Comparison of ENCODE assay signal across 9 mouse cellular contexts in the genomic region with DNA sequence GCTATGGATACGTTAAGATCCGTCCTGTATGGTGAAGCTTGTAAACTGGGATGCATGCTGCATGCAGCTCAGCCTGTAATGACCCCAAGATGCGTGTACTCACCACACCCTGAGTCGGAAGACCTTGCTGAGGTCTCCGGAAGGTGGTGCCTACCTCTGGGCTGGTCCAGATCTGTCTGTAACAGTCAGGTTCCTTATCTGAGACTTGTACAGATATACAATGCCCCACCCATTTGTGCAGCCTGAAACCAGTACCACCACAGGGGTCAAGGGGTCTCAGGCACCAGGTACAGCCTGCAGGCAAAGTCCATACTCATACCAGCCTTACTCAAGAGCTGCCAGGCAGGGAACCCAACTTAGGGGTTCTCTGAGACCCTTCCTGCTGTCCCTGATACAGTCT. TPM values are rescaled to one million over a fixed set of nuclear protein-coding genes. Genes with fewer than 3 reads are reported as not detected.
DNase-seq lines count a peak whose midpoint lies in the region; ATAC-seq lines count a peak whose summit lies in the region.
"Had no signal": no experiment of that assay in that cellular context is flagged by ENCODE, and none has a peak within 500 bp of the region (broad histone marks: within the 10 kb centered on the region; RNA-seq: fewer than 3 reads in every experiment).

No protein-coding gene starts in this region.

- no peak overlapping the region for H3K4me3 ChIP-seq in limb, embryonic 15.5 days
- no peak overlapping the region for H3K4me3 ChIP-seq in limb, embryonic 10.5 days
- no peak overlapping the region for H3K4me3 ChIP-seq in intestine, embryonic 16.5 days (ENCODE audit: low read length)
- no peak overlapping the region for H3K4me3 ChIP-seq in stomach, embryonic 15.5 days (replicated peaks)
- H3K4me3 ChIP-seq: heart, embryonic 15.5 days; limb, embryonic 13.5 days had no signal

- H3K4me1 ChIP-seq in limb, embryonic 15.5 days = no peaks in the 10 kb centered on the region
- no peaks in the 10 kb centered on the region for H3K4me1 ChIP-seq in limb, embryonic 10.5 days
- H3K4me1 ChIP-seq in intestine, embryonic 16.5 days (ENCODE audit: control insufficient read depth, insufficient read depth, low read length) = peaks cover 4% of the 10 kb centered on the region
- no peaks in the 10 kb centered on the region for H3K4me1 ChIP-seq in stomach, embryonic 15.5 days
- H3K4me1 ChIP-seq: heart, embryonic 15.5 days had no signal

- no peaks in the 10 kb centered on the region for H3K9me3 ChIP-seq in limb, embryonic 15.5 days
- no peaks in the 10 kb centered on the region for H3K9me3 ChIP-seq in limb, embryonic 10.5 days (replicated peaks)
- no peaks in the 10 kb centered on the region for H3K9me3 ChIP-seq in intestine, embryonic 16.5 days (ENCODE audit: control insufficient read depth, low read length)
- no peaks in the 10 kb centered on the region for H3K9me3 ChIP-seq in stomach, embryonic 15.5 days
- H3K9me3 ChIP-seq: heart, embryonic 15.5 days; limb, embryonic 13.5 days had no signal

- peak; percentile 86 for DNase-seq in heart, adult 11 months
- DNase-seq in heart, adult 9 months (ENCODE audit: low spot score in 2 of 2) = no peak
- DNase-seq in limb, embryonic 10.5 days (ENCODE audit: low spot score) = no peak
- no peak for DNase-seq in adipocyte (ENCODE audit: low spot score)

- H3K4me2 ChIP-seq in limb, embryonic 15.5 days = no peak overlapping the region
- H3K4me2 ChIP-seq in intestine, embryonic 16.5 days (ENCODE audit: low read depth, low read length) = no peak overlapping the region
- no peak overlapping the region for H3K4me2 ChIP-seq in stomach, embryonic 15.5 days
- H3K4me2 ChIP-seq: heart, embryonic 15.5 days; limb, embryonic 13.5 days had no signal

- 81% methylated on average over 5 of the region's 5 CpGs for WGBS in limb, embryonic 15.5 days
- WGBS in limb, embryonic 10.5 days = 91% methylated on average over 5 of the region's 5 CpGs
- WGBS in intestine, embryonic 16.5 days = 84% methylated on average over 5 of the region's 5 CpGs
- WGBS in stomach, embryonic 15.5 days = 86% methylated on average over 5 of the region's 5 CpGs

- no peak overlapping the region for H3K27ac ChIP-seq in limb, embryonic 15.5 days
- H3K27ac ChIP-seq in limb, embryonic 10.5 days = no peak overlapping the region
- no peak overlapping the region for H3K27ac ChIP-seq in intestine, embryonic 16.5 days (ENCODE audit: low read length)
- H3K27ac ChIP-seq in stomach, embryonic 15.5 days = no peak overlapping the region
- H3K27ac ChIP-seq: heart, embryonic 15.5 days; limb, embryonic 13.5 days had no signal

- H3K36me3 ChIP-seq in limb, embryonic 15.5 days = no peaks in the 10 kb centered on the region
- H3K36me3 ChIP-seq in limb, embryonic 10.5 days = no peaks in the 10 kb centered on the region
- no peaks in the 10 kb centered on the region for H3K36me3 ChIP-seq in intestine, embryonic 16.5 days (ENCODE audit: control insufficient read depth, insufficient read depth, low read length)
- no peaks in the 10 kb centered on the region for H3K36me3 ChIP-seq in stomach, embryonic 15.5 days
- H3K36me3 ChIP-seq: heart, embryonic 15.5 days; limb, embryonic 13.5 days had no signal

- 0 out of 2 replicates have a peak, but pooled peaks have one; percentile 8 for ATAC-seq in limb, embryonic 15.5 days (ENCODE audit: insufficient number of reproducible peaks, low FRiP score, low TSS enrichment, low read depth)
- peak; percentile 54 for ATAC-seq in intestine, embryonic 16.5 days
- ATAC-seq in stomach, embryonic 15.5 days (ENCODE audit: insufficient read depth, low FRiP score, low read depth) = 0 out of 2 replicates have a peak, but pooled peaks have one; percentile 35

- no peak overlapping the region for H3K9ac ChIP-seq in limb, embryonic 15.5 days
- no peak overlapping the region for H3K9ac ChIP-seq in intestine, embryonic 16.5 days (ENCODE audit: low read depth, low read length)
- H3K9ac ChIP-seq in stomach, embryonic 15.5 days = no peak overlapping the region
- H3K9ac ChIP-seq: heart, embryonic 15.5 days had no signal

- no peaks in the 10 kb centered on the region for H3K27me3 ChIP-seq in limb, embryonic 15.5 days
- 0 out of 2 replicates have a peak, but pooled peaks cover 4% of the 10 kb centered on the region for H3K27me3 ChIP-seq in limb, embryonic 10.5 days (ENCODE audit: low read depth, poor library complexity, severe bottlenecking)
- H3K27me3 ChIP-seq in intestine, embryonic 16.5 days (replicated peaks; ENCODE audit: control insufficient read depth, insufficient read depth, low read length) = no peaks in the 10 kb centered on the region
- H3K27me3 ChIP-seq in stomach, embryonic 15.5 days (replicated peaks) = no peaks in the 10 kb centered on the region
- H3K27me3 ChIP-seq: limb, embryonic 13.5 days had no signal

RNA-seq across cellular contexts. Expression of gene Smarcd3, which starts 28.6 kb away (rescaled TPM):
- polyA plus RNA-seq in limb, embryonic 15.5 days (2015; fragmentation: Nextera tagmentation; extraction: Ambion mirVana) = 32.4 and 37.2 TPM in 2 replicates
- 21.5 and 34.3 TPM in 2 replicates for polyA plus RNA-seq in limb, embryonic 10.5 days (2016; fragmentation: Nextera tagmentation; extraction: Ambion mirVana)
- 9.5 and 10.0 TPM in 2 replicates for polyA plus RNA-seq in intestine, embryonic 16.5 days (2015; fragmentation: Nextera tagmentation; extraction: Ambion mirVana)
- polyA plus RNA-seq in stomach, embryonic 15.5 days (2015; fragmentation: Nextera tagmentation; extraction: Ambion mirVana) = 22.2 and 25.1 TPM in 2 replicates

RNA-seq across cellular contexts. Expression of gene Nub1, which starts 32.6 kb away (rescaled TPM):
- polyA plus RNA-seq in limb, embryonic 15.5 days (2015; fragmentation: Nextera tagmentation; extraction: Ambion mirVana) = 31.3 and 32.9 TPM in 2 replicates
- 23.7 and 26.9 TPM in 2 replicates for polyA plus RNA-seq in limb, embryonic 10.5 days (2016; fragmentation: Nextera tagmentation; extraction: Ambion mirVana)
- 26.7 and 28.1 TPM in 2 replicates for polyA plus RNA-seq in intestine, embryonic 16.5 days (2015; fragmentation: Nextera tagmentation; extraction: Ambion mirVana)
- 26.7 and 31.5 TPM in 2 replicates for polyA plus RNA-seq in stomach, embryonic 15.5 days (2015; fragmentation: Nextera tagmentation; extraction: Ambion mirVana)
